Mouse (Mus musculus): ENCODE data around the gene Epyc.

The Epyc gene

GRCm38 (mm10) chr10:97643768-97644167 lies at the start of gene Epyc:
TSS of gene Epyc (plus strand) at chr10:97644068.
- DNase-seq: no peak

GRCm38 (mm10) chr10:97595680-97596079 lies 48.2 kb upstream of the Epyc start:
- no peak for DNase-seq

GRCm38 (mm10) chr10:97601744-97602143 lies 42.1 kb upstream of the Epyc start:
- DNase-seq: no peak

- DNase-seq: no peak
Measured at GRCm38 (mm10) chr10:97603256-97603655, 40.6 kb upstream of the Epyc start.

GRCm38 (mm10) chr10:97606579-97606978 lies 37.3 kb upstream of the Epyc start, which contains the start of gene Kera:
TSS of gene Kera (plus strand) at chr10:97606879.
- DNase-seq: no peak

GRCm38 (mm10) chr10:97622328-97622727 lies 21.5 kb upstream of the Epyc start:
- no peak for DNase-seq

- no peak for DNase-seq
Measured at GRCm38 (mm10) chr10:97624381-97624780, 19.5 kb upstream of the Epyc start.

- no peak for DNase-seq
Measured at GRCm38 (mm10) chr10:97625116-97625515, 18.8 kb upstream of the Epyc start.

GRCm38 (mm10) chr10:97626543-97626942 lies 17.3 kb upstream of the Epyc start:
- no peak for DNase-seq

GRCm38 (mm10) chr10:97631061-97631460 lies 12.8 kb upstream of the Epyc start:
- DNase-seq: no peak

- DNase-seq: no peak
Measured at GRCm38 (mm10) chr10:97641926-97642325, 1.9 kb upstream of the Epyc start.

- DNase-seq: no peak
Measured at GRCm38 (mm10) chr10:97650334-97650733, 6.5 kb downstream of the Epyc start.

- DNase-seq: no peak
Measured at GRCm38 (mm10) chr10:97659489-97659888, 15.6 kb downstream of the Epyc start.

- DNase-seq: no peak
Measured at GRCm38 (mm10) chr10:97668656-97669055, 24.8 kb downstream of the Epyc start.

- no peak for DNase-seq
Measured at GRCm38 (mm10) chr10:97670202-97670601, 26.3 kb downstream of the Epyc start.

GRCm38 (mm10) chr10:97673239-97673638 lies 29.4 kb downstream of the Epyc start:
- DNase-seq: no peak

- no peak for DNase-seq
Measured at GRCm38 (mm10) chr10:97682981-97683380, 39.1 kb downstream of the Epyc start.

GRCm38 (mm10) chr10:97687198-97687597 lies 43.3 kb downstream of the Epyc start:
- DNase-seq: no peak

GRCm38 (mm10) chr10:97689425-97689824 lies 45.6 kb downstream of the Epyc start:
- no peak for DNase-seq

- no peak for DNase-seq
Measured at GRCm38 (mm10) chr10:97692913-97693312, 49.0 kb downstream of the Epyc start, which contains the start of gene Ccer1. TSS of gene Ccer1 (plus strand) at chr10:97693059.

- DNase-seq: no peak
Measured at GRCm38 (mm10) chr10:97693398-97694135, 49.7 kb downstream of the Epyc start.

- DNase-seq: no peak
Measured at GRCm38 (mm10) chr10:97702321-97702720, 58.5 kb downstream of the Epyc start.

- peak; percentile 65 for DNase-seq
Measured at GRCm38 (mm10) chr10:97704562-97704961, 60.7 kb downstream of the Epyc start.

- DNase-seq: peak; percentile 74
Measured at GRCm38 (mm10) chr10:97712687-97713086, 68.8 kb downstream of the Epyc start.

GRCm38 (mm10) chr10:97714584-97714983 lies 70.7 kb downstream of the Epyc start:
- DNase-seq: no peak

Measured in retina, postnatal 1 day (tissue).